Mouse (Mus musculus) right cerebral cortex, adult 18-20 months (tissue): ENCODE measurements at regions not wholly inside any gene's neighbourhood (a gene's known extent, or its start where the extent isn't known, plus 50 kb on each side); places are given as distances from the start of the nearest gene placed in this dataset.
"Not testable (repeated sequence)": the region's sequence is repeated elsewhere in the genome, so short reads cannot be mapped to it uniquely, and the experiment has no call there.

Experiments
- DNase-seq: peaks from one replicate; pipeline ENCODE4 v3.0.0; 2022; ENCODE audit warnings: mixed read lengths

GRCm38 (mm10) chr10:56788081-56788480, 411.0 kb downstream of the Gja1 start:
- no peak for DNase-seq

- no peak for DNase-seq
These were observed 415.9 kb downstream of the Gja1 start for GRCm38 (mm10) chr10:56793074-56793473.

GRCm38 (mm10) chr10:56795396-56795795, 418.3 kb downstream of the Gja1 start:
- no peak for DNase-seq

GRCm38 (mm10) chr10:56799307-56799706, 422.2 kb downstream of the Gja1 start:
- DNase-seq: no peak

GRCm38 (mm10) chr10:56799745-56800144, 422.6 kb downstream of the Gja1 start:
- DNase-seq: no peak

GRCm38 (mm10) chr10:56809006-56809405, 431.9 kb downstream of the Gja1 start:
- DNase-seq: no peak

GRCm38 (mm10) chr10:56822158-56822557, 445.0 kb downstream of the Gja1 start:
- DNase-seq: no peak

- DNase-seq: no peak
These were observed 454.2 kb downstream of the Gja1 start for GRCm38 (mm10) chr10:56831331-56831730.

- peak; percentile 16 for DNase-seq
These were observed 454.8 kb downstream of the Gja1 start for GRCm38 (mm10) chr10:56831966-56832365.

- DNase-seq: no peak
These were observed 459.0 kb downstream of the Gja1 start for GRCm38 (mm10) chr10:56836130-56836529.

GRCm38 (mm10) chr10:56839006-56839495, 461.9 kb downstream of the Gja1 start:
- DNase-seq: peak; percentile 11

GRCm38 (mm10) chr10:56839545-56839944, 462.4 kb downstream of the Gja1 start:
- DNase-seq: peak; percentile 19

GRCm38 (mm10) chr10:56840732-56841131, 463.6 kb downstream of the Gja1 start:
- DNase-seq: no peak

- DNase-seq: no peak
These were observed 464.4 kb downstream of the Gja1 start for GRCm38 (mm10) chr10:56841486-56841885.

- DNase-seq: no peak
These were observed 464.8 kb downstream of the Gja1 start for GRCm38 (mm10) chr10:56841973-56842372.

- DNase-seq: no peak
These were observed 475.4 kb downstream of the Gja1 start for GRCm38 (mm10) chr10:56852484-56852883.

- no peak for DNase-seq
These were observed 479.1 kb downstream of the Gja1 start for GRCm38 (mm10) chr10:56856186-56856585.

- no peak for DNase-seq
These were observed 502.6 kb downstream of the Gja1 start for GRCm38 (mm10) chr10:56879744-56880143.

- DNase-seq: no peak
These were observed 503.0 kb downstream of the Gja1 start for GRCm38 (mm10) chr10:56880154-56880591.

GRCm38 (mm10) chr10:56884456-56885410, 507.6 kb downstream of the Gja1 start:
- DNase-seq: peak; percentile 28

- DNase-seq: not testable (repeated sequence)
These were observed 514.4 kb downstream of the Gja1 start for GRCm38 (mm10) chr10:56891530-56891929.

- DNase-seq: no peak
These were observed 515.6 kb downstream of the Gja1 start for GRCm38 (mm10) chr10:56892666-56893209.

- DNase-seq: peak; percentile 25
These were observed 516.1 kb downstream of the Gja1 start for GRCm38 (mm10) chr10:56893210-56893705.
